Mouse (Mus musculus): Measurements from ENCODE around the gene Chpf2. TPM values are rescaled to one million over a fixed set of nuclear protein-coding genes. Genes with fewer than 3 reads are reported as not detected.

Chpf2 gene
- 10 to 100 TPM; 38.5 to 41.1 TPM for total RNA-seq (2023)

DNA sequence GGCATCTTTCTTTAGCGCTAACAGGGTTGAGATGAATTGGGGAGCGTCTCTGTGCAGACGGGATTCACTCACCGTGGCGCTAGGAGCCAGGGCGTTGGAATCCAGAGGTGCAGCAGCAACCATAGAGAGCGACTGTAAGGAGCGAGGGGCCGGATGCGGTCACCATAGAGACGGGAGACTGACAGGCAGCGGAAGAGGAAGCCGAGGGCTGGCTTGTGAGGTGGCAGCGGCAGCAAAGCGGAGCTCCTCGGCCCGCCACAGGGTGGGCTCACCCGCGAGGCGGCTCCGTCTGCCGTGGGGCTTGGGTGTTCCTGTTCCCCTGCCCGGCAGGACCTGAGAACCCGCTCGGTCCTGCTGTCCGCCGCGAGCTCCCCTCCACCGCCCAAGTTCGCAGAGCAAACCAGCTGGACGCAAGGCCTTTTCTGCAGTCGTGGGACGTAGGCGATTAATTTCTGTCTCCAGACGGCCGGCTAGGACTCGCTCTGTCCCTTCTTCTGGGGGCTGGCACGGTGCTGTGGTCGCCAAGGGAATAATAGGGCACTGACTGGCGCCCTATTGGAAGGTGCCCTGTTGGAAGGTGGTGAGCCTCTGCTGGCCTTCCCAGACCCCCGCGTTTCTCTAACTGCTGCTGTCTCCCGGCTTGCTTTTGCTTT is at the start of gene Chpf2:
Gene Chpf2 (plus strand): TSS at position 195 of the 653 bp plus-strand sequence.

DNA sequence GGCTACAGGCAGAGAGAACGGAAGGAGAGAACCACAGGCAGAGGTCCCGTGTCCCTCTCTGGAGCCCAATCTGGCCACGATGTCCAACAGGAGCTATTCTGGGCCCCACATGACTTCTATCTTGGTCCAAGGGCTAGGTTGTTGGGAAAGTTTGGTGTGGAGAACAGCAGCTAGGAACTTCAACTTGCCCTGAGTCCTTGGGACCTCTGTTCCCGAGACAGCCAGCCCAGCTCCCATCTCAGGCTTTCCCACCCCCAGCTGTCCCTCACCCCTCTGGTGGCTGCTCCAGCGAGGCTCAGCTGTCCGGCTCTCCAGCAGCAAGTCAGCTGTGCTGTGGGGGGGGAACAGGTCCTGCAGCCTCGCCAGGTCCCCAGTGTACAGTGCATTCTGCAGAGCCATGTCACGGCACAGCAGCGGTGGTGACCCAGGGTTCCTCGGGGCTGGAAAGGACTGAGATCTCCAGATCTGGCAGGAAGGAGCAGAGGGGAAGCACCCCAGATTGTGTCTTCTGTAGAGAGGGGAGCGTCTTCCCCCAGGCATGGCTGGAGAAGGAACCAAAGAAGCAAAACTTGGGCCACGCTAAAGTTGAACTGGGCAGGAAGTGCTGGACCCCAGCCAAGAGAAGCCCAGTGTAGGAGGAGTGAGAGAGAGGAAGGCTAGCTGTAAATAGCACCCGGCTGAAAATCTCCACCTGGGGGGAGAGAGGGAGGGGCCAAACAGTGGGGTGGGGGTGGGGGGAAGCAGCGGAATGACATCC is 46.0 kb upstream of the Chpf2 start, which contains the start of gene Asb10:
Gene Asb10 (minus strand): TSS at position 592 of the 757 bp plus-strand sequence.

GRCm38 (mm10) chr5:24556709-24557108 is 29.8 kb upstream of the Chpf2 start, which contains the start of gene 4931409K22Rik:
Gene 4931409K22Rik, minus strand, starts transcription at chr5:24556809.

GRCm38 (mm10) chr5:24577183-24577929 is 9.2 kb upstream of the Chpf2 start, which contains the start of gene Abcf2:
Gene Abcf2, minus strand, starts transcription at chr5:24577467.

GRCm38 (mm10) chr5:24623986-24624821 is 37.7 kb downstream of the Chpf2 start, which contains the start of gene Smarcd3:
Gene Smarcd3, minus strand, starts transcription at chr5:24624411.

Other genes with a start within 250 kb of the Chpf2 start
- not detected for gene Kcnh2, start 235.1 kb upstream of the Chpf2 start, total RNA-seq (2023)
- gene Nos3, start 221.9 kb upstream of the Chpf2 start, total RNA-seq (2023): under 1 TPM in 1 of 2 experiments, not detected in 1; 0.17 TPM
- gene Atg9b, start 194.6 kb upstream of the Chpf2 start, total RNA-seq (2023): not detected
- gene Abcb8, start 193.1 kb upstream of the Chpf2 start, total RNA-seq (2023): 10 to 100 TPM; 23.0 to 33.8 TPM
- gene Asic3, start 173.3 kb upstream of the Chpf2 start, total RNA-seq (2023): under 1 TPM; 0.59 to 0.84 TPM
- gene Cdk5, start 163.2 kb upstream of the Chpf2 start, total RNA-seq (2023): 10 to 100 TPM; 33.0 to 36.2 TPM
- 10 to 100 TPM; 70.9 to 75.1 TPM for gene Slc4a2, start 162.9 kb upstream of the Chpf2 start, total RNA-seq (2023)
- gene Fastk, start 141.5 kb upstream of the Chpf2 start, total RNA-seq (2023): 100 to 1,000 TPM in 1 of 2 experiments, 10 to 100 TPM in 1; 93.3 to 105 TPM
- gene Tmub1, start 138.9 kb upstream of the Chpf2 start, total RNA-seq (2023): 10 to 100 TPM; 23.3 to 34.4 TPM
- gene Agap3, start 134.6 kb upstream of the Chpf2 start, total RNA-seq (2023): 10 to 100 TPM; 49.4 to 52.4 TPM
- not detected for gene Gbx1, start 59.5 kb upstream of the Chpf2 start, total RNA-seq (2023)
- gene Asb10, start 45.8 kb upstream of the Chpf2 start, total RNA-seq (2023): not detected
- gene 4931409K22Rik, start 29.9 kb upstream of the Chpf2 start, total RNA-seq (2023): not detected
- 10 to 100 TPM; 41.9 to 44.9 TPM for gene Abcf2, start 9.3 kb upstream of the Chpf2 start, total RNA-seq (2023)
- under 1 TPM in 1 of 2 experiments, not detected in 1; 0.70 TPM for gene Smarcd3, start 37.7 kb downstream of the Chpf2 start, total RNA-seq (2023)
- gene Nub1, start 98.8 kb downstream of the Chpf2 start, total RNA-seq (2023): 10 to 100 TPM; 80.1 to 87.4 TPM
- not detected for gene Wdr86, start 144.0 kb downstream of the Chpf2 start, total RNA-seq (2023)
- not detected for gene Crygn, start 171.3 kb downstream of the Chpf2 start, total RNA-seq (2023)

All from B cell, adult 67 days (primary cell).